Mouse (Mus musculus) CH12.LX (cell line): Measurements from ENCODE around the gene Gm43064. TPM values are rescaled to one million over a fixed set of nuclear protein-coding genes. Genes with fewer than 3 reads are reported as not detected.
"Not testable (repeated sequence)": the region's sequence is repeated elsewhere in the genome, so short reads cannot be mapped to it uniquely, and the experiment has no call there.

Experiments used
- DNase-seq: peaks from one replicate; pipeline ENCODE4 v3.0.0-alpha.2; 2013; ENCODE audit errors: extremely low read depth
- H3K27ac ChIP-seq: 2 replicates; pipeline ENCODE4 v1.5.1; 2012; ENCODE audit warnings: low read depth, mild to moderate bottlenecking, control low read depth, moderate library complexity; ENCODE audit not compliant: insufficient read depth
- H3K27me3 ChIP-seq: replicated peaks from 2 replicates; pipeline ENCODE3; 2012; ENCODE audit warnings: inconsistent platforms
- H3K36me3 ChIP-seq, 2 experiments: replicated peaks in 1 of 2; 2 replicates each; pipeline versions ENCODE3 to v1.6.1; 2012; ENCODE audit warnings: inconsistent platforms in 1 of 2, low read length in 1 of 2, mild to moderate bottlenecking in 1 of 2, mixed read lengths in 1 of 2, moderate library complexity in 1 of 2; ENCODE audit not compliant: control insufficient read depth in 1 of 2, insufficient read depth in 1 of 2
- H3K4me1 ChIP-seq, 2 experiments: 2 replicates each; pipeline ENCODE4 v1.6.1; 2012; ENCODE audit warnings: inconsistent platforms in 1 of 2, moderate library complexity in 1 of 2; ENCODE audit not compliant: insufficient read depth in 2 of 2, control insufficient read depth in 1 of 2
- H3K4me2 ChIP-seq: 2 replicates; pipeline ENCODE4 v1.6.1; 2012; ENCODE audit warnings: low read depth, mild to moderate bottlenecking, control low read depth; ENCODE audit not compliant: poor library complexity, insufficient read depth, severe bottlenecking
- H3K4me3 ChIP-seq, 3 experiments: fragments of 150-350 bp in 1 of 3; sonication (generic) in 1 of 3; replicated peaks in 1 of 3; 2 replicates each; pipeline versions ENCODE3 to v1.5.1; 2011 to 2012; ENCODE audit warnings: low read depth in 2 of 3, low read length in 2 of 3, mild to moderate bottlenecking in 2 of 3, moderate library complexity in 2 of 3, control low read depth in 1 of 3, improper control_type of control experiment in 1 of 3, inconsistent platforms in 1 of 3, mixed read lengths in 1 of 3; ENCODE audit not compliant: poor library complexity in 1 of 3
- H3K79me2 ChIP-seq: replicated peaks from 2 replicates; pipeline ENCODE4 v1.6.1; 2012; ENCODE audit warnings: mild to moderate bottlenecking, moderate library complexity; ENCODE audit not compliant: control insufficient read depth, poor library complexity, insufficient read depth, severe bottlenecking; ENCODE audit errors: extremely low read depth
- H3K9ac ChIP-seq: 2 replicates; pipeline ENCODE4 v1.6.1; 2012; ENCODE audit warnings: low read depth, mild to moderate bottlenecking, control low read depth, moderate library complexity; ENCODE audit not compliant: insufficient read depth
- H3K9me3 ChIP-seq: replicated peaks from 2 replicates; pipeline ENCODE3; 2012; ENCODE audit warnings: low read length, inconsistent platforms, mixed read lengths
- BHLHE40 ChIP-seq: IDR thresholded peaks from 2 replicates; pipeline ENCODE4 v1.6.1; 2011; ENCODE audit warnings: mild to moderate bottlenecking, low read depth, low read length, improper control_type of control experiment
- CTCF ChIP-seq, 2 experiments: IDR thresholded peaks in 1 of 2; conservative IDR thresholded peaks in 1 of 2; 2 replicates each; pipeline ENCODE4 v1.5.1; 2011 to 2012; ENCODE audit warnings: low read depth in 2 of 2, low read length in 2 of 2, improper control_type of control experiment in 1 of 2, inconsistent platforms in 1 of 2, mild to moderate bottlenecking in 1 of 2, moderate library complexity in 1 of 2
- E2F4 ChIP-seq: IDR thresholded peaks from 2 replicates; pipeline ENCODE4 v1.6.1; 2011; ENCODE audit warnings: low read depth, low read length, improper control_type of control experiment; ENCODE audit not compliant: insufficient replicate concordance
- EP300 ChIP-seq: IDR thresholded peaks from 2 replicates; pipeline ENCODE4 v1.6.1; 2011; ENCODE audit warnings: low read length, improper control_type of control experiment
- ETS1 ChIP-seq: conservative IDR thresholded peaks from 2 replicates; pipeline ENCODE4 v1.6.1; 2012; ENCODE audit warnings: low read depth, mild to moderate bottlenecking, inconsistent platforms, low read length, improper control_type of control experiment, moderate library complexity
- GABPA ChIP-seq: IDR thresholded peaks from 2 replicates; pipeline ENCODE4 v1.6.1; 2012; ENCODE audit warnings: low read depth, low read length, improper control_type of control experiment, inconsistent platforms; ENCODE audit not compliant: insufficient replicate concordance
- HCFC1 ChIP-seq: IDR thresholded peaks from 2 replicates; pipeline ENCODE4 v1.6.1; 2012; ENCODE audit warnings: low read depth, mild to moderate bottlenecking, inconsistent platforms, low read length, improper control_type of control experiment
- IRF4 ChIP-seq: IDR thresholded peaks from 2 replicates; pipeline ENCODE4 v1.6.1; 2014; ENCODE audit warnings: low read depth, mild to moderate bottlenecking, inconsistent platforms, low read length, improper control_type of control experiment
- MYC ChIP-seq: IDR thresholded peaks from 2 replicates; pipeline ENCODE4 v1.6.1; 2011; ENCODE audit warnings: low read depth, mild to moderate bottlenecking, improper control_type of control experiment, low read length
- NELFE ChIP-seq: IDR thresholded peaks from 2 replicates; pipeline ENCODE4 v1.6.1; 2011; ENCODE audit warnings: low read depth, low read length, improper control_type of control experiment
- RAD21 ChIP-seq: IDR thresholded peaks from 2 replicates; pipeline ENCODE4 v1.6.1; 2011; ENCODE audit warnings: low read depth, mild to moderate bottlenecking, low read length, improper control_type of control experiment, moderate library complexity
- RCOR1 ChIP-seq: conservative IDR thresholded peaks from 2 replicates; pipeline ENCODE4 v1.6.1; 2012; ENCODE audit warnings: low read depth, mild to moderate bottlenecking, inconsistent platforms, low read length, improper control_type of control experiment
- SIN3A ChIP-seq: IDR thresholded peaks from 2 replicates; pipeline ENCODE4 v1.6.1; 2012; ENCODE audit warnings: low read length, improper control_type of control experiment, inconsistent platforms
- SMC3 ChIP-seq: IDR thresholded peaks from 2 replicates; pipeline ENCODE4 v1.6.1; 2011; ENCODE audit warnings: low read depth, low read length, improper control_type of control experiment
- TBP ChIP-seq: conservative IDR thresholded peaks from 2 replicates; pipeline ENCODE4 v1.6.1; 2011; ENCODE audit warnings: low read depth, low read length, improper control_type of control experiment
- TCF12 ChIP-seq: IDR thresholded peaks from 2 replicates; pipeline ENCODE4 v1.6.1; 2014; ENCODE audit warnings: low read depth, mild to moderate bottlenecking, inconsistent platforms, low read length, improper control_type of control experiment
- ZKSCAN1 ChIP-seq: IDR thresholded peaks from 2 replicates; pipeline ENCODE4 v1.6.1; 2012; ENCODE audit warnings: low read depth, inconsistent platforms, low read length, improper control_type of control experiment, borderline replicate concordance
- dilution Hi-C: fragments of 300-500 bp; cut with MboI; formaldehyde crosslinking; loops from 2 replicates; pipeline ENCODE4 v1.14.3; 2020; ENCODE audit warnings: low sequenced_read_pairs; ENCODE audit not compliant: extremely low pct_unique_long_range_greater_than_20kb, extremely low pct_ligation_motif_present
- in situ Hi-C: fragments of 300-500 bp; cut with MboI; formaldehyde crosslinking; loops from 3 replicates; pipeline ENCODE4 v1.14.3; 2019; ENCODE audit warnings: low sequenced_read_pairs, low pct_ligation_motif_present, low pct_unique_long_range_greater_than_20kb, mixed read lengths
- polyA plus RNA-seq: library from polyadenylated mRNA; unstranded; fragments of >175 nt; gene quantifications from 2 replicates; pipeline ENCODE4 v1.2.1, GENCODE M21; 2012; ENCODE audit warnings: low read depth; ENCODE audit not compliant: insufficient read length
- total RNA-seq, 2 experiments: library from RNA; depleted of rRNA; stranded (reverse); fragments of 300-350 nt in 1 of 2; fragments of >200 nt in 1 of 2; gene quantifications; 2 replicates each; pipeline ENCODE4 v1.2.3; 2012 to 2014

Gene Gm43064
- total and polyA plus RNA-seq, 3 experiments, result 0.91 to 3.1 TPM; not detected in 1

DNA sequence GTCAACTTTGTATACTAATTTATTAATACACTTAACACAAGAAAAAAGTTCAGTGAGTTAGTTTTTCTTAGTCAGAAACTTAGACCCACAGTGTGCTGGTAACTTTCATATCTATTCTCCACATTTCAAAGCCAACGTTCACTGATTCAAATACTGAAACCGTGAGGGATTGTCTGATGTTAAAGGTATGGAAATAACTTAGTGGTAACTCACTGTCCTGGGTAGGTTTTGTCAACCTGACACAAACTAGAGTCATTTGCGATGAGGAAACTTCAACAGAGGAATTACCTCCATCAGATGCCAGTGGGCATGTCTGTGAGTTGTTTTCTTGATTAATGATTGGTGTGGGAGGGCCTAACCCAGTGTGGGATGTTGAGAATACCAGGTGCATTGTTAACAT lies 19.7 kb downstream of the Gm43064 start:
- no peak overlapping the region for H3K4me3 ChIP-seq
- H3K9me3 ChIP-seq, result no peaks in the 10 kb centered on the region
- no peaks in the 10 kb centered on the region for H3K27me3 ChIP-seq
- DNase-seq, result peak; percentile 33
- peak overlapping the region; percentile 53; the same call in 1 of the 2 replicates for H3K9ac ChIP-seq
- dilution Hi-C loops, result no loop called here
- in situ Hi-C loops, result loop anchor here (25.0 kb wide), 1 partner anchor 258 kb away; no protein-coding TSS in a partner anchor
- TF ChIP-seq ZKSCAN1 (no peak), HCFC1 (no peak), RCOR1 (no peak), NELFE (no peak), CTCF (conservative IDR thresholded peaks at IDR 0.05 in 1 of 2, IDR thresholded peaks at IDR 0.05 in 1 of 2; ENCODE audit: low read depth in 2 of 2, low read length in 2 of 2) (no peak), GABPA (no peak), E2F4 (no peak)
- peak overlapping the region; percentile 60 for H3K27ac ChIP-seq
- peak overlapping the region; percentile 36; the same call in 1 of the 2 replicates for H3K4me2 ChIP-seq
- no peaks in the 10 kb centered on the region for H3K79me2 ChIP-seq
- H3K36me3 ChIP-seq, result peaks cover 0 to 2% of the 10 kb centered on the region in 2 experiments
- peaks cover 9 to 23% of the 10 kb centered on the region in 2 experiments for H3K4me1 ChIP-seq

DNA sequence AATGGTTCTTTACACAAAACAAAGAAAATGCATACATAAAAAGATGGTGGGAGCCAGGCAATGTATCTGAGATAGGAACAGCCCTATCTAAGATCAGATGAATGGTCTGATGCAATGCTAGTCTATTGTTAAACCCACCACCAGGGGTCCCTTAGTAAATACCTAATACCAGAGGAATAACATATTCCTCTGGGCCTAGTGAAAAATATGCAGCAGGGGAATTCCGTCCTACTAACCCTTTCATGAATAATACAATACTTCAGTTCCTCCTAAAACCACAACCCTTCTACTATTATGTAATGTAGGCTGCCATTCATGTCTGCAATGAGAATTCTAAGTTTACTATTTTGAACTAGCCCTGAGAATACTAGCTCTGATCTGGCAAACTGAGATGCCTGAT lies 21.3 kb downstream of the Gm43064 start:
- in situ Hi-C loops, result loop anchor here (25.0 kb wide), 1 partner anchor 257 kb away; no protein-coding TSS in a partner anchor
- H3K27ac ChIP-seq, dilution Hi-C loops: not testable (repeated sequence)
- peak; percentile 83 for DNase-seq
- Histone ChIP-seq H3K9ac (peak overlapping the region; percentile 69; the same call in 1 of the 2 replicates), H3K4me1 (peaks cover 11 to 32% of the 10 kb centered on the region in 2 experiments)
- TF ChIP-seq BHLHE40 (peak; percentile 69), EP300 (peak; percentile 71), RAD21 (peak; percentile 58), TBP (0 out of 2 replicates have a peak, but pooled peaks have one; percentile 29), CTCF (conservative IDR thresholded peaks at IDR 0.05 in 1 of 2, IDR thresholded peaks at IDR 0.05 in 1 of 2; ENCODE audit: low read depth in 2 of 2, low read length in 2 of 2) (peak in 1 of 2 experiments; percentile 64; a peak in 2 of 4 replicates), SIN3A (0 out of 2 replicates have a peak, but pooled peaks have one; percentile 28), IRF4 (peak; percentile 48; the same call in 1 of the 2 replicates), ETS1 (peak; percentile 65; the same call in 1 of the 2 replicates), HCFC1 (0 out of 2 replicates have a peak, but pooled peaks have one; percentile 45), SMC3 (peak; percentile 63), MYC (0 out of 2 replicates have a peak, but pooled peaks have one; percentile 58), TCF12 (0 out of 2 replicates have a peak, but pooled peaks have one; percentile 28)
- TF ChIP-seq, all 38 proteins: peak for 12; not testable (repeated sequence) for 26
- not testable (repeated sequence) for H3K4me3 ChIP-seq, H3K27me3 ChIP-seq, H3K36me3 ChIP-seq, H3K79me2 ChIP-seq, H3K9me3 ChIP-seq
- H3K4me2 ChIP-seq, result peak overlapping the region; percentile 89
